Mouse (Mus musculus): ENCODE data around the gene Vps37c.

Vps37c gene

DNA sequence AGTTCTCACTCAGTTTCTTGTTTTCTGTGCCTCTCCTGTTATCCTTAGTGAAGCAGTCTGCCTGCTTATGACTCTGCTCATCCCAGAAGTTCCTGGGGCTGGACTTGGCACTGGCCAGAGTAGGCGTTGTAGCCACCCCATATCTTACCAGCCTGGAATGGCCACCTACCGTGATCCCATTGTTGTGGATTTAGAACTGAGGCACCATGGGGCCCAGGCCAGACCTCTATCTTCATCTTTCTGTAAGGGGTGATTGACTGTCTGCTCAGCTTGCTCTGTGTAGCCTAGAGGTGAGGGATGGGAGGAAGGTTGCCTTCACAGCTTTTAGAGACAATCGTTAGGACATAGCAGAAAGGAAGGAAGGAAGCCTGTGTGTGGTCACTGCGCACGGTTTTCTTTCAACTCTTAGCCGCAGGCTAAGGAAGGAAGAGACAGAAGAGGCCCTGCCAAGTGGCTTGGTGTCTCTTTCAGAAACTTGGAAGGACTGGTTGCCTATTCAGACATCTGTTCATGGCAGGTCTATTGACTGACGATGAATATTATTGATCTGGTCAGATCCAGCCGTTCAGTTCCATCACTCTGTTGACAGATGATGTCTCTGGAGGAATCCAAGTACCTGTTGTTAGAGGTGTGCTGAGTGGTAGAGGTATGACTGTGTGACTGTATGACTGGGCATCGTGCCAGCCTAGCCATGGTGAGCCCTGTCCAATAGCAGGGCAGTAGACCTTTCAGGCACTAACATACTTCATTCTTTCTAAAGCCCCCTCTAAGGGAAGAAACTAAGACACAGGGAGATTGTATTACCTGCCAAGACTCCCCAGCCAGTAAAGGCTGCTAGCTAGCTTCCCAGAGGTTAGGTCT, 9.8 kb downstream of the Vps37c start:
- Histone ChIP-seq H3K36me3 (ENCODE audit: control insufficient read depth, insufficient read depth, low read length, poor library complexity, severe bottlenecking) (no peaks in the 10 kb centered on the region), H3K27me3 (ENCODE audit: control insufficient read depth, insufficient read depth, low read length, poor library complexity, severe bottlenecking) (no peaks in the 10 kb centered on the region)
- no peak for DNase-seq (ENCODE audit: low read depth, low spot score)

- Histone ChIP-seq H3K36me3 (ENCODE audit: control insufficient read depth, insufficient read depth, low read length, poor library complexity, severe bottlenecking) (no peaks in the 10 kb centered on the region), H3K27me3 (ENCODE audit: control insufficient read depth, insufficient read depth, low read length, poor library complexity, severe bottlenecking) (no peaks in the 10 kb centered on the region)
- no peak for DNase-seq (ENCODE audit: low read depth, low spot score)
Measured at GRCm38 (mm10) chr19:10699851-10700250, 11.3 kb downstream of the Vps37c start.

- DNase-seq (ENCODE audit: low read depth, low spot score): no peak
- H3K36me3 ChIP-seq (ENCODE audit: control insufficient read depth, insufficient read depth, low read length, poor library complexity, severe bottlenecking): no peaks in the 10 kb centered on the region
- H3K27me3 ChIP-seq (ENCODE audit: control insufficient read depth, insufficient read depth, low read length, poor library complexity, severe bottlenecking): no peaks in the 10 kb centered on the region
Measured at GRCm38 (mm10) chr19:10701013-10701726, 12.6 kb downstream of the Vps37c start.

- no peak for DNase-seq (ENCODE audit: low read depth, low spot score)
- Histone ChIP-seq H3K27me3 (ENCODE audit: control insufficient read depth, insufficient read depth, low read length, poor library complexity, severe bottlenecking) (no peaks in the 10 kb centered on the region), H3K36me3 (ENCODE audit: control insufficient read depth, insufficient read depth, low read length, poor library complexity, severe bottlenecking) (no peaks in the 10 kb centered on the region)
Measured at GRCm38 (mm10) chr19:10702125-10702524, 13.6 kb downstream of the Vps37c start.

DNA sequence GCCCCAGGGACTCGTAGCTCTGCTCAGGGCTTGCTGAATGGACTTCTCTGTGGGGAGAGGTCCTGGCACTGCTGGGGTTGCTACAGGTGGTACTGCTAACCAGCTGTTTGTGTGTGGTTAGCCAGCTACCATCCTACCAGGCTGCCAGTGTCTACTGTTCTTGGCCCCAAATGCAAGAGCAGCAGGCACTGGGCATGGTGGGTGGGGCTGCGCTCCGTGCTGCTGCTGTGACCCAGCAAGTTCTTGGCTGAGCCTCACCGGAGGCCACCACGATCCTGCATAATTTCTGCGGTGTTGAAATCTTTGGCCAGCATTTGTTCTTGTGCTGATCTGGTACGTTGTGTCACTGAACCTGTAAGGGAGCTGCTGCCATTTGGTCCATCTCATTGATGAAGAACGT, 14.9 kb downstream of the Vps37c start:
- DNase-seq (ENCODE audit: low read depth, low spot score): no peak
- H3K27me3 ChIP-seq (ENCODE audit: control insufficient read depth, insufficient read depth, low read length, poor library complexity, severe bottlenecking): no peaks in the 10 kb centered on the region
- no peaks in the 10 kb centered on the region for H3K36me3 ChIP-seq (ENCODE audit: control insufficient read depth, insufficient read depth, low read length, poor library complexity, severe bottlenecking)

GRCm38 (mm10) chr19:10707087-10707875, 18.7 kb downstream of the Vps37c start:
- no peaks in the 10 kb centered on the region for H3K27me3 ChIP-seq (ENCODE audit: control insufficient read depth, insufficient read depth, low read length, poor library complexity, severe bottlenecking)
- no peak for DNase-seq (ENCODE audit: low read depth, low spot score)
- no peaks in the 10 kb centered on the region; the same call in 1 of the 2 replicates for H3K36me3 ChIP-seq (ENCODE audit: control insufficient read depth, insufficient read depth, low read length, poor library complexity, severe bottlenecking)

- Histone ChIP-seq H3K36me3 (ENCODE audit: control insufficient read depth, insufficient read depth, low read length, poor library complexity, severe bottlenecking) (no peaks in the 10 kb centered on the region; the same call in 1 of the 2 replicates), H3K27me3 (ENCODE audit: control insufficient read depth, insufficient read depth, low read length, poor library complexity, severe bottlenecking) (no peaks in the 10 kb centered on the region)
- no peak for DNase-seq (ENCODE audit: low read depth, low spot score)
Measured at GRCm38 (mm10) chr19:10707881-10708280, 19.3 kb downstream of the Vps37c start.

DNA sequence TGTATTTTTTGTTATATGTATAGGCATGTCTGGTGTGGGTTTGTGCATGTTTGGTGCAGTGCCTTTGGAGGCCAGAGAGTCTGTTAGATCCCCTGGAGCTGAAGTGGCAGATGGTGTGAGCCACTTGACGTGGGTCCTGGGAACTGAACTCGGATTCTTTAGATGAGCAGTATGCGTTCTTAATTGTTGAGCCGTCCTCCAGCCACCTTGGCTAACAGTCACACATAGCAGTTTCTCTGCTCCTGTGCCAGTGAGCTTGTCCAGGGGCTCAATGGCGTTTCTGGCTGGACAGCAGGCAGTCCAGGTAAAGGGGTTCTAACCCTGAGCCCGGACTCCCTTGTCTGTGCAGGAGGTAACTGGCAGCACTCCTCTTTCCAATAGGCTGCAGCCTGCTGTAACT, 20.4 kb downstream of the Vps37c start:
- DNase-seq (ENCODE audit: low read depth, low spot score): no peak
- Histone ChIP-seq H3K27me3 (ENCODE audit: control insufficient read depth, insufficient read depth, low read length, poor library complexity, severe bottlenecking) (no peaks in the 10 kb centered on the region), H3K36me3 (ENCODE audit: control insufficient read depth, insufficient read depth, low read length, poor library complexity, severe bottlenecking) (no peaks in the 10 kb centered on the region; the same call in 1 of the 2 replicates)

- Histone ChIP-seq H3K36me3 (ENCODE audit: control insufficient read depth, insufficient read depth, low read length, poor library complexity, severe bottlenecking) (no peaks in the 10 kb centered on the region; the same call in 1 of the 2 replicates), H3K27me3 (ENCODE audit: control insufficient read depth, insufficient read depth, low read length, poor library complexity, severe bottlenecking) (no peaks in the 10 kb centered on the region)
- DNase-seq (ENCODE audit: low read depth, low spot score): peak; percentile 84
Measured at GRCm38 (mm10) chr19:10709360-10710087, 21.0 kb downstream of the Vps37c start.

- peak; percentile 59 for DNase-seq (ENCODE audit: low read depth, low spot score)
- Histone ChIP-seq H3K36me3 (ENCODE audit: control insufficient read depth, insufficient read depth, low read length, poor library complexity, severe bottlenecking) (no peaks in the 10 kb centered on the region; the same call in 1 of the 2 replicates), H3K27me3 (ENCODE audit: control insufficient read depth, insufficient read depth, low read length, poor library complexity, severe bottlenecking) (no peaks in the 10 kb centered on the region)
Measured at GRCm38 (mm10) chr19:10710088-10710511, 21.6 kb downstream of the Vps37c start.

DNA sequence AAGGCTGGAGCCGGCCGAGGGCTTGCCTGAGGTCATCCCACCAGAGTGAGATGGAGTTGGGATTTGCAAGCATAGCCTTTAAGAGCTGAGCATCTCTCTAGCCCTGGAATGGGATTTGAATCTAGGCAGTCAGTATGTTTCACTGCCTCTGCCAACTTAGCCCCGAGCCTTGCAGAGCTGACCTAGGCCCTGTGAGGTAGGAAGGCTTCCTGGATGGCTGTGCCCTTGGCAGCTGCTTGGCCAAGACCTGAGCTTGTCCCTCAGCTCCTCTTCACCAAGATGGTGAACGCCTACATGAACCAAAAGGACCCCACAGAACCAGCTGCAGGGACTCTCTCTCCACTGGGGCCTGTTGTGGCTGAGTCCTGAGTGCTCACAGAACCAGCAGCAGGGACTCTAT, 22.2 kb downstream of the Vps37c start:
- Histone ChIP-seq H3K27me3 (ENCODE audit: control insufficient read depth, insufficient read depth, low read length, poor library complexity, severe bottlenecking) (no peaks in the 10 kb centered on the region), H3K36me3 (ENCODE audit: control insufficient read depth, insufficient read depth, low read length, poor library complexity, severe bottlenecking) (no peaks in the 10 kb centered on the region; the same call in 1 of the 2 replicates)
- DNase-seq (ENCODE audit: low read depth, low spot score): no peak

DNA sequence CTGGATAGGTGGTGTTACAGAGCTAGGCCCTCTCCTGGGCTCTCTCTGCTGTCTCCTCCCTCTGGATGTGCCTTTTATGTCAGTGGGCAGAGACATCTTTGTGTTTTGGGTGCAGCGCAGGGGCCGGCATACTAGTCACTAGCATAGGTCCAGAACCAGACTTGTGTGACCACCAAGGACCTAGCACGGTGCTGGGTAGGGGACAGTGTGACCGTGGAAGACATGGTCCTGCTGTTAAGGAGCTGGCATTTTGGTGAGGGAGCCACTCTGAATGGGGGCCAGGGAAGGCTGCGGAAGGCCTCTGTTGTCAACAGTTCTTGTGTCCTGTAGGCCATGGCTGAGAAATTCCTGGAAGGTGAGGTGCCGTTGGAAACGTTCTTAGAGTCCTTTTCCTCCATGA, 23.7 kb downstream of the Vps37c start:
- DNase-seq (ENCODE audit: low read depth, low spot score): no peak
- no peaks in the 10 kb centered on the region for H3K27me3 ChIP-seq (ENCODE audit: control insufficient read depth, insufficient read depth, low read length, poor library complexity, severe bottlenecking)
- H3K36me3 ChIP-seq (ENCODE audit: control insufficient read depth, insufficient read depth, low read length, poor library complexity, severe bottlenecking): no peaks in the 10 kb centered on the region; the same call in 1 of the 2 replicates

GRCm38 (mm10) chr19:10712646-10713045, 24.1 kb downstream of the Vps37c start:
- no peaks in the 10 kb centered on the region; the same call in 1 of the 2 replicates for H3K36me3 ChIP-seq (ENCODE audit: control insufficient read depth, insufficient read depth, low read length, poor library complexity, severe bottlenecking)
- DNase-seq (ENCODE audit: low read depth, low spot score): no peak
- no peaks in the 10 kb centered on the region for H3K27me3 ChIP-seq (ENCODE audit: control insufficient read depth, insufficient read depth, low read length, poor library complexity, severe bottlenecking)

GRCm38 (mm10) chr19:10713551-10713950, 25.0 kb downstream of the Vps37c start:
- Histone ChIP-seq H3K27me3 (ENCODE audit: control insufficient read depth, insufficient read depth, low read length, poor library complexity, severe bottlenecking) (no peaks in the 10 kb centered on the region), H3K36me3 (ENCODE audit: control insufficient read depth, insufficient read depth, low read length, poor library complexity, severe bottlenecking) (no peaks in the 10 kb centered on the region; the same call in 1 of the 2 replicates)
- no peak for DNase-seq (ENCODE audit: low read depth, low spot score)

Measured in splenic B cell, adult 2 months (primary cell).